ENCODE assay signal across 9 mouse cellular contexts in the genomic region with DNA sequence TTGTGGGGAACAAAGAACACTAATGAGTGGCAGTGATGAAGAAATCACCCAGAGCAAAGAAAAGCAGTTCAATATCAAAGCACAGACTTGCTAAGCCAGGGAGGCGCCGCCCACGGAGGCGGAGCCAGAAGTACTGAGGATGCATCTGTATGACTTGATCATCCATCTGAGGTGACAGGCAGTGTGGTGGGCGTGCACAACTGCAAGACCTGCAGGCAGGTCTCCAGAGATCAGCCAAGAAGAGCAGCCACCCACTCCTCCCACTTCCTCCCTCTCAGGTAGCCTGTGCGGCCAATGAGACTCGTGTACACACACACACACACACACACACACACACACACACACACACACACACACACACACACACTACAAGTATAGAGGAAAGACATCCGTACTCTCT.
DNase-seq lines count a peak whose midpoint lies in the region; ATAC-seq and TF ChIP-seq lines count a peak whose summit lies in the region.
"Had no signal": no experiment of that assay in that cellular context is flagged by ENCODE, and none has a peak within 500 bp of the region (broad histone marks: within the 10 kb centered on the region; RNA-seq: fewer than 3 reads in every experiment).

No protein-coding gene starts in this region.

- H3K9me3 ChIP-seq in limb, embryonic 14.5 days (ENCODE audit: control insufficient read depth, low read length): 0 out of 2 replicates have a peak, but pooled peaks cover 4% of the 10 kb centered on the region
- H3K9me3 ChIP-seq: embryonic facial prominence, embryonic 12.5 days had no signal

- no peak overlapping the region for H3K4me2 ChIP-seq in limb, embryonic 14.5 days (replicated peaks; ENCODE audit: low read depth, low read length, severe bottlenecking)
- H3K4me2 ChIP-seq: embryonic facial prominence, embryonic 12.5 days had no signal

- H3K4me3 ChIP-seq in limb, embryonic 14.5 days (replicated peaks; ENCODE audit: low read length): no peak overlapping the region
- H3K4me3 ChIP-seq: embryonic facial prominence, embryonic 12.5 days had no signal

- no peak overlapping the region for H3K9ac ChIP-seq in limb, embryonic 14.5 days (ENCODE audit: low read depth, low read length, severe bottlenecking)
- H3K9ac ChIP-seq: embryonic facial prominence, embryonic 12.5 days had no signal

- H3K36me3 ChIP-seq in limb, embryonic 14.5 days (ENCODE audit: control insufficient read depth, insufficient read depth, low read length): no peaks in the 10 kb centered on the region
- H3K36me3 ChIP-seq: embryonic facial prominence, embryonic 12.5 days had no signal

- 39% methylated on average over 8 of the region's 8 CpGs for WGBS in limb, embryonic 14.5 days

- TF ChIP-seq POLR2A in limb, embryonic 14.5 days (IDR thresholded peaks at IDR 0.05; ENCODE audit: borderline replicate concordance, extremely low read depth, insufficient read depth, insufficient read length): no peak

- no peak overlapping the region for H3K27ac ChIP-seq in limb, embryonic 14.5 days (replicated peaks; ENCODE audit: low read depth, low read length)
- H3K27ac ChIP-seq: embryonic facial prominence, embryonic 12.5 days had no signal

- H3K27me3 ChIP-seq in limb, embryonic 14.5 days (ENCODE audit: control insufficient read depth, insufficient read depth, low read length): no peaks in the 10 kb centered on the region
- H3K27me3 ChIP-seq: embryonic facial prominence, embryonic 12.5 days had no signal

- peak; percentile 28 to 63; a peak in 2 of 4 replicates for ATAC-seq in hematopoietic stem cell, adult 5-6 weeks (replicated peaks in 1 of 2; ENCODE audit: insufficient read depth in 1 of 2, low FRiP score in 2 of 2, low TSS enrichment in 1 of 2, low read depth in 1 of 2, poor library complexity in 2 of 2, severe bottlenecking in 2 of 2)
- no peak for ATAC-seq in limb, embryonic 14.5 days (ENCODE audit: low FRiP score, low read depth)

- H3K4me1 ChIP-seq in limb, embryonic 14.5 days (ENCODE audit: control insufficient read depth, insufficient read depth, low read length): peaks cover 8% of the 10 kb centered on the region; the same call in 1 of the 2 replicates

- peak; percentile 54 for DNase-seq in layer of hippocampus, adult 9-11 months
- DNase-seq in layer of hippocampus, adult 8-10 months (ENCODE audit: low spot score in 2 of 2): no peak
- peak; percentile 54 for DNase-seq in R1 (ENCODE audit: low read depth, low spot score)
- DNase-seq in limb, embryonic 14.5 days (ENCODE audit: low spot score): peak; percentile 33
- peak; percentile 55 for DNase-seq in right cerebral cortex, postnatal 25 days
- DNase-seq in gastrocnemius, postnatal 4 days (ENCODE audit: low spot score in 2 of 2): no peak
- no peak for DNase-seq in cerebellum, adult 9-11 months

Comparison
In these comparisons a context has a peak if more than half of its experiments do, and no peak if none do; other contexts are left out.
1. DNase-seq: peak in layer of hippocampus, adult 9-11 months (single experiment), R1 (single experiment), limb, embryonic 14.5 days (single experiment) and right cerebral cortex, postnatal 25 days (single experiment); none in layer of hippocampus, adult 8-10 months (0 of 2), gastrocnemius, postnatal 4 days (0 of 2) and cerebellum, adult 9-11 months (single experiment).